Mouse (Mus musculus) stomach, postnatal 0 days (tissue): Measurements from ENCODE around the gene Six4.

Source experiments
- CTCF ChIP-seq: IDR thresholded peaks from 2 replicates; pipeline ENCODE4 v1.5.1; 2016; ENCODE audit warnings: antibody characterized with exemption, low read depth, mild to moderate bottlenecking, moderate library complexity
- EP300 ChIP-seq: optimal IDR thresholded peaks from 2 replicates; pipeline ENCODE3; 2016; ENCODE audit warnings: antibody characterized with exemption

- TF ChIP-seq CTCF, result no peak
- no peak for TF ChIP-seq EP300
These were observed 24.3 kb downstream of the Six4 start for GRCm38 (mm10) chr12:73088911-73089310.
